In genomic region chr5:31528560-31528959, GRCm38 (mm10) we compare ENCODE assay signal across 11 mouse cellular contexts. TPM values are rescaled to one million over a fixed set of nuclear protein-coding genes. Genes with fewer than 3 reads are reported as not detected.
DNase-seq lines count a peak whose midpoint lies in the region; ATAC-seq lines count a peak whose summit lies in the region.
"Had no signal": no experiment of that assay in that cellular context is flagged by ENCODE, and none has a peak within 500 bp of the region (broad histone marks: within the 10 kb centered on the region; RNA-seq: fewer than 3 reads in every experiment).

No protein-coding gene starts in this region.

- peak overlapping the region; percentile 100 for H3K4me2 ChIP-seq in heart, embryonic 13.5 days
- H3K4me2 ChIP-seq in liver, embryonic 13.5 days = peak overlapping the region; percentile 94

- no peaks in the 10 kb centered on the region for H3K9me3 ChIP-seq in heart, embryonic 13.5 days
- no peaks in the 10 kb centered on the region for H3K9me3 ChIP-seq in liver, embryonic 13.5 days (replicated peaks)

- H3K27me3 ChIP-seq in heart, embryonic 13.5 days (replicated peaks) = no peaks in the 10 kb centered on the region
- no peaks in the 10 kb centered on the region for H3K27me3 ChIP-seq in liver, embryonic 13.5 days

- WGBS in heart, embryonic 13.5 days = 52% methylated on average over 2 of the region's 2 CpGs
- 25% methylated on average over 2 of the region's 2 CpGs for WGBS in liver, embryonic 13.5 days (ENCODE audit: insufficient replicate concordance)

- H3K4me1 ChIP-seq in heart, embryonic 13.5 days = peaks cover 23% of the 10 kb centered on the region
- H3K4me1 ChIP-seq in liver, embryonic 13.5 days (replicated peaks) = peaks cover 31% of the 10 kb centered on the region

- H3K36me3 ChIP-seq in heart, embryonic 13.5 days = peaks cover 52% of the 10 kb centered on the region
- peaks cover 36% of the 10 kb centered on the region for H3K36me3 ChIP-seq in liver, embryonic 13.5 days

- H3K9ac ChIP-seq in heart, embryonic 13.5 days = no peak overlapping the region
- no peak overlapping the region for H3K9ac ChIP-seq in liver, embryonic 13.5 days

- no peak for DNase-seq in heart, adult 9 months (ENCODE audit: low spot score in 2 of 2)
- peak; percentile 13 for DNase-seq in thymus, postnatal 14 days
- no peak for DNase-seq in thymus, postnatal 36 days
- no peak for DNase-seq in liver, embryonic 13.5 days
- no peak for DNase-seq in cerebellum, adult 11 months
- no peak for DNase-seq in gastrocnemius, postnatal 10 days
- DNase-seq in heart, postnatal 14 days = no peak
- DNase-seq: gastrocnemius, postnatal 14 days; kidney, adult 18-20 months had no signal

- intact Hi-C loops in heart, postnatal 14 days (cut with DNase I) = no loop called here

- H3K27ac ChIP-seq in heart, embryonic 13.5 days (replicated peaks) = no peak overlapping the region
- H3K27ac ChIP-seq in liver, embryonic 13.5 days = no peak overlapping the region

- ATAC-seq in heart, embryonic 13.5 days (ENCODE audit: extremely low read depth, insufficient number of reproducible peaks, low FRiP score, low TSS enrichment) = no peak
- no peak for ATAC-seq in liver, embryonic 13.5 days (ENCODE audit: low read depth)

- no peak overlapping the region for H3K4me3 ChIP-seq in heart, embryonic 13.5 days
- H3K4me3 ChIP-seq in liver, embryonic 13.5 days (replicated peaks) = peak overlapping the region; percentile 94; the same call in 1 of the 2 replicates

RNA-seq across cellular contexts. Expression of gene Supt7l, which starts 1.0 kb away (rescaled TPM):
- 17.9 and 18.0 TPM in 2 replicates for polyA plus RNA-seq in heart, embryonic 13.5 days (2015; fragmentation: Nextera tagmentation; extraction: Ambion mirVana)
- 8.7 and 10.6 TPM in 2 replicates for polyA plus RNA-seq in liver, embryonic 13.5 days (2015; fragmentation: Nextera tagmentation; extraction: Ambion mirVana)
- total RNA-seq in gastrocnemius, postnatal 10 days (2021) = 10 to 100 TPM; 10.7 to 11.9 TPM
- total RNA-seq in heart, postnatal 14 days (2021) = 10 to 100 TPM; 13.9 to 14.0 TPM

RNA-seq across cellular contexts. Expression of gene Slc4a1ap, which starts 1.8 kb away (rescaled TPM):
- polyA plus RNA-seq in heart, embryonic 13.5 days (2015; fragmentation: Nextera tagmentation; extraction: Ambion mirVana) = 21.3 and 22.8 TPM in 2 replicates
- polyA plus RNA-seq in liver, embryonic 13.5 days (2015; fragmentation: Nextera tagmentation; extraction: Ambion mirVana) = 14.7 and 15.7 TPM in 2 replicates
- total RNA-seq in gastrocnemius, postnatal 10 days (2021) = 10 to 100 TPM; 21.7 to 22.3 TPM
- total RNA-seq in heart, postnatal 14 days (2021) = 10 to 100 TPM; 21.4 to 21.9 TPM

RNA-seq across cellular contexts. Expression of gene Gpn1, which starts 34.0 kb away (rescaled TPM):
- polyA plus RNA-seq in heart, embryonic 13.5 days (2015; fragmentation: Nextera tagmentation; extraction: Ambion mirVana) = 46.7 and 50.3 TPM in 2 replicates
- polyA plus RNA-seq in liver, embryonic 13.5 days (2015; fragmentation: Nextera tagmentation; extraction: Ambion mirVana) = 26.3 and 26.7 TPM in 2 replicates
- total RNA-seq in gastrocnemius, postnatal 10 days (2021) = 10 to 100 TPM; 19.9 to 22.0 TPM
- 10 to 100 TPM; 20.0 to 20.9 TPM for total RNA-seq in heart, postnatal 14 days (2021)

RNA-seq across cellular contexts. Expression of gene 4930548H24Rik, which starts 43.0 kb away (rescaled TPM):
- not detected in 2 replicates for polyA plus RNA-seq in heart, embryonic 13.5 days (2015; fragmentation: Nextera tagmentation; extraction: Ambion mirVana)
- not detected in 2 replicates for polyA plus RNA-seq in liver, embryonic 13.5 days (2015; fragmentation: Nextera tagmentation; extraction: Ambion mirVana)
- total RNA-seq in gastrocnemius, postnatal 10 days (2021) = under 1 TPM; 0.28 to 0.29 TPM
- under 1 TPM in 1 of 2 experiments, not detected in 1; 0.22 TPM for total RNA-seq in heart, postnatal 14 days (2021)
- total RNA-seq: gastrocnemius, postnatal 14 days; left cerebral cortex, postnatal 14 days had no signal
